Mouse (Mus musculus) gonadal fat pad, adult 2 months (tissue): ENCODE results near the gene Hpse2. TPM values are rescaled to one million over a fixed set of nuclear protein-coding genes. Genes with fewer than 3 reads are reported as not detected.
"Not testable (repeated sequence)": the region's sequence is repeated elsewhere in the genome, so short reads cannot be mapped to it uniquely, and the experiment has no call there.

Experiments used
- DNase-seq: peaks from one replicate; pipeline ENCODE4 v3.0.0-alpha.2; 2012; ENCODE audit warnings: low read depth
- polyA plus RNA-seq: library from polyadenylated mRNA; depleted of rRNA; stranded (reverse); fragments of >200 nt; gene quantifications from 2 replicates; pipeline ENCODE4 v1.2.3, GENCODE M21; 2012; rRNA removed

The Hpse2 gene
- polyA plus RNA-seq, result 0.24 and 0.27 TPM in 2 replicates

DNA sequence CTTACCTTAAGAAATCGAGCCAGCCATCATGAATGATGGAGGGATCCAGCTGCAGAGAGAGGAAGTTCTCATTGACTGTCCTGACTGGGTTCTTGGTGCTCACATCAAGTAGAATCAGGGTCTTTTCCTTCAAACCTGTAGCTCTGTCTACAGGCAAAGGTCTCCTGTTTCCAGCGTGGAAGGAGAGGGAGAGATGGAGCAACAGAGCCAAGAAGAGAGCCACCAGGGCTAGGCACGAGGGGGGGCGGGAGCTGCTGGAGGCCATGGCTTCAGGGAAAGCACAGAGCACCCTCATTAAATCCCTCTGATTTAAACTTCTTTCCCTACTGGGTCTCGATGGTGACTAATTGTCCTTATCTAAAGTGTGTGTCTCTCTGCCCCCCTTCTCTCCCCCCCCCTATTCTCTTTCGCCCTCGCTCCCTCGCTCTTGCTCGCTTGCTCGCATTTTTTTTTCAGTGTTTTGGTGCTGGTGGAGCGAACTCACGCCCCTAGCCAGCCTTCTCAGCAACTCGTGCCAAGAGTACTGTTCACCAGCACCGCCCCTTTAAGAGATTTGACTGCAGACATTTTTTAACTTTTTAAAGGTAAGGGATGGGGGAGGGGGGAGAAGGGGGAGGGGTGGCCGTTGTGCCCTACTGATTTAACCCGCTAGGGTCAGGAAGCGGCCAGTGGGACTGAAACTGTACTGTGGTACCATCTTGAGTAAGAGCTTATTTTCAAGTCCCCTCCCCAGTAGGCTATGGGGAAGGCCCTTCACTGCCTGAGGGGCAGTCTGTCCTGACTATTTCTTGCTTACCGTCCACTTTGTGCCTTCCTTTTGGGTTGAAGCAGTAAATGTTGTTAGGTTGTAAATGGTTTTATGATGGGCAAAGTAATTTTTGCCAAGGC, at the start of gene Hpse2:
Gene Hpse2, minus strand, starts transcription at position 339 of the 888 bp plus-strand sequence.
- DNase-seq, result no peak

DNA sequence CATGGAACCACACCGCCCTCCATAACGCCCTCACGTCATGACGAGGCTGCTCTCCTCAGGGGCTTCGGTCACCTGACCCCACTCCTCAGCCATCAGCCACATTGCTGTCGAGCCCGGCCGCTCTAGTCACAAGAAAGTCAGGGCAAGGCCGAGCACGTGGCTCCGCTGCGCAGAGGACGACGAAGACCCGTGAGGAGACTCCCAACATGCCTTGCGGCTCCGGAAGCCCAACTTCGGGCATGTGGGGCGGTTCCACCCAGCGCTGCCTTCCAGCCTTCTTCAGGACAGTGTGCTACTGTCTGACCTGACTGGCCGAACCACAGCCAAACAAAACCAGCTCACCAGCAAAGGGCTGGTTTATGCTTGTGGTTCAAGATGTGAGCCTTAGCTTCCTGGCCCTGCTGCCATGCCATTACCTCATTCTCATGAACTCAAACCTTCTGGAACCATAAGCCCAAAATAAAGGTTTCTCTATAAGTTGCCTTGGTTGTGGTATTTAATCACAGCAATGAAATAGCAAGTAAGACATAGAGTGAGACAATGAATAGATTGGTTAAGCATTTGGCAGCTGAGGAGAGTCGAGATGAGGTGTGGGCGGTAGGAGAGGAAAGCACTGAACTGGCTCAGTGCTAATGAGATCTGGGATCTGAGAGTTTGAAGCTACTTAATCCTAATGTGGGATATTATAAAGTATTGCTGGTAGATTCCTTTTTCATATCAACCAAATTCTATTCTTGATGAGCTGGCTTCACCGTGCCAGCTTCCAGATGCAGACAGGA, 39.5 kb upstream of the Hpse2 start:
- DNase-seq, result no peak

- no peak for DNase-seq
Observed at GRCm38 (mm10) chr19:43424082-43424481, 35.9 kb upstream of the Hpse2 start.

- no peak for DNase-seq
Observed at GRCm38 (mm10) chr19:43420506-43420905, 32.4 kb upstream of the Hpse2 start.

- DNase-seq, result no peak
Observed at GRCm38 (mm10) chr19:43415565-43415964, 27.4 kb upstream of the Hpse2 start.

DNA sequence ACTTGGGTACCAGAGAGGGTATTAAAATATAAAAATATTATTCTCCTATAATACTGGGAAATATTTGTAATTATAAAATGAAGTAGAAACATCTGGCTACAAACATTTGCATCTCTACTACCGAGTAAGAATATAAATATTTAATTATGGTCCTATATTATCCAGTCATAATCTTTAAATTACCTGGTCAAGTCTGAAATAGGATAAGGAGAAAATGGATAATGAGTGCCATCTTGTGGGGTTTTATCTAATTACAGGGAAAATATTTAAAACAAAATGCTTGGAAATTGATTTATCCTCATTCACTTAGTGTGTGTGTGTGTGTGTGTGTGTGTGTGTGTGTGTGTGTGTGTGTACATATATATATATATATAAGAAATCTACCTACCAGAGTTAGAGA, 19.0 kb upstream of the Hpse2 start:
- DNase-seq, result no peak

DNA sequence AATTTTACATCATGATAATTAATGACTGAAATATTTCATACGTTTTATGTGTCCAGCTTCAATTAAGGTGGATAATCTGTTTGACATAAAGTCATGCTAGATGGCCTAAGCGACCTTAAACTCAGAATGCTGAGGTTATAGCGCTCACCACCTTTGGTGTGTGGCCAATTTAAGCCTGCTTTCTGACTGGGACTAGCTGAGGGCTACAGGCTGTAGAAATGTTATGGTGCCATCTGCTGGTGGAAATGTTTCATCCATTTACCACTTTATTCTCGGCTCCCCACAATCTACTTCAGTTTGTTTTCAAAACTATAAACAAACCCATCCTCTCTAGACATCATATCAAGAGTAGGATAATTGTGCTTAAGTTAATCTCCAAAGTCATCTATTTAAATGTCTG, 8.2 kb upstream of the Hpse2 start:
- no peak for DNase-seq

DNA sequence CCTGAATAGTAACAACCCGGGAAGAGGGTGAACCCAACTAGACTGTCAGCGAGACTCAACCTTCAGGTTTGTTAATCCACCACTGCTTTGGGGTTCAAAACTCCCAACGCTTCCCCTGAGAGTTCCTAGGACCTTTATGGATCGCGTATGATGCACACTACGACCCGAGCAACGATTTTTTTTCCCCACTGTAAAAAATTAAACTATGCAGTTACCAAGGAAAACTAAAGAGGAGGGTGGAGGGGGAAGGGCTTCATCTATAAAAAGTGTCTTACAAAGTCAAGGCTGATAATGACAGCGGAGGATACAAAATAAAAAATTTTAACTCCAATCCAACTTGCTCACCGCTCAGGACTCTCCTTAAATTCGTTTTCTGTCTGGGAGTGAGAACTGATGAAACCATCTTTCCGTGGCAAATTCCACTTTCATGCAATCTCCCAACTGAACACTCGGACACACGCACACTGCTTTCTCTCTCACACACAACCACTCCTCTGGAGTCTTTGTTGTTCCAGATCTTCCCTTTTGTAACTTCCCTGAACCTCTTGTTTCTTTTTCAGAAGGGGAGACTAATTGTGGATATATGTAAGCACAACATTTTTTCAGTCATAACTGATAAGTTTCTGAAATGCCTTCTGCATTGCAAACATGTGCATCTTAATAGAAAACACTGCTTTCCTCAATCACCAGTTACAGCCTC, 934 bp downstream of the Hpse2 start:
- DNase-seq, result no peak

DNA sequence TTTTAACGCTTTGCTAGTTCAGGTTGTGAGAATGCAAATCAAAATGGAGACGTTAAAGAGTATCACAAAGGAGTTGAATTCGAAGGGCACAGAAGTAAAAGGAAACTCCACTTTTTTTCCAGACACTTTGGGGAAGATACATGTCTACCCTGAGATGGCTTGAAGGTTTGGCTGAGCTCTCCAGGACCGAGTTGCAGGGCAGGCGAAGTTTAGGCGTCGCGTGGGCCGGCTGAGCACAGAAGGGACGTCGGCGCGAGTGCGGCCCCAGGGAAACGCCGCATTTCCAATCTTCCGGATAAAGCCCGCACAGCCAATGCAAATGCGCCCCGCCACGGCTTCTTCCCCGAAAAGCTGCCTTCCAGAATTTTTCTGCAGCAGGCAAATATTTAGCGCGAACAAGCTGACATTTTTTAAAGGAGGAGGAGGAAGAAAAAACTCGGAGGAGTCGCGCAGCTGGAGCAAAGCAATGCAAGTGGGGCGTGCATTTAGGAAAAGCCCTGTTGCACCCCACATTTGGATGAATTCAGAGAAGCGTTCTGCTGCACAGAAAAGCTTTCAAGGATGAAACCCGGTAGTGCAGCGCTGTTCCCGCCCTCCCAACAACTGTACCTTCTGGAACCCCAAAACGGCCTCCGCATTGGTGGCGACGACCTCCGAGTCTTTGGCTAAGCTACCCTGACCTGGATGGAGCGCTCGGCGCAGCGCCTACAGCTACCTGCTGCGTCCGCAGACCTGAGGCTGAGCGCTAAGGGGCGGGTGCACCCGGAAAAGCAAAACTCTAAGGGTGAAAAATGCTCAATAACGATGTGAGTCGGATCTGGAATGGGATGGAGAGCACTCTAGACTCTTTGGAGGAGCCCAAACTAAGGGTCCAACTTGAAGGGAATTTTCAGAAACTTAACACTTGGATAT, 1.9 kb downstream of the Hpse2 start:
- no peak for DNase-seq

DNA sequence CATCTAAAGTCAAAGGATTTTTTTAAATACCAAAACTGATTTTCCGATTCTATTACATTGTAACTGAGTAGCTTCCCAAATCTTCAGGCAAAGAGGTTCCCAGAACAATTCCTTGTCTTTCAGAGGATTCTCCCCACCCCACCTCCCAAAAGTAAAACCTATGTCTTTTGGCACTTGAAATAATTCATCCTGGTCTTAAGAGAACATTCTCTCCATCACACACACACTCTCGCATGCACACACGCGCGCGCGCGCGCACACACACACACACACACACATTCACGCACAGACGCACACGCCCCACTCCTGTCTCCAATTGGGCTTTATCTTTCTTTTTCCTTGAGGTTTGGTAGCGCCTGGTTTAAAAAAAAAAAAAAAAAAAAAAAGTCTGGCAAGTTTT, 2.7 kb downstream of the Hpse2 start:
- DNase-seq, result no peak

GRCm38 (mm10) chr19:43384978-43385431, 3.1 kb downstream of the Hpse2 start:
- DNase-seq, result no peak

DNA sequence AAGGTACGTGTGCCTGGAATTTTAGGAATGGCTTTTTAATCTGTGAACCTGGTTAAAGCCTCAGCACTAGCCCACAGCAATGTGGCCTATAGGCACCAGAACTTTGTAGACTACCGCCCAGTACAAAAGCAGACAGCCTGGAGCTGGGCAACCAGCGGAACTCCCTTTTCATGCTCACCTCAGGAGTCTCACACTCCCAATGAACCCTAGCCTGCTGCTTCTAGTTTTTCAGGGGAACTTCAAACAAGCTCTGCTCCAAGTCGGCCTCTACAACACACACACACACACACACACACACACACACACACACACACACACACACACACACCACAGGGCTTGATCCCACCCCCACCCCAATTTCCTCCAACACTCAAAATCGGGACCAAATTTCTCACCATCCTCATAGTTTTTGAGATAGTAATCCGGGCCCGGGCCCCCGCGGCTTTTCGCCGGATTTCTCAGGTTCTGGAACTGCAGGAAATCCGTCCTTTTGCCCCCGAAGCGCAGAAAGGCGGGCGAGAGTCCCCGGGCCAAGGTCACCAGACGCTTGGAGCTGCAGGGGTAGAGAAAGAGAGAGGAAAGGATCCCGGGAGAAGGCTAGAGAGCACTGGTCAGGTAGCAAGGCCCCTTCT, 3.7 kb downstream of the Hpse2 start:
- no peak for DNase-seq

DNA sequence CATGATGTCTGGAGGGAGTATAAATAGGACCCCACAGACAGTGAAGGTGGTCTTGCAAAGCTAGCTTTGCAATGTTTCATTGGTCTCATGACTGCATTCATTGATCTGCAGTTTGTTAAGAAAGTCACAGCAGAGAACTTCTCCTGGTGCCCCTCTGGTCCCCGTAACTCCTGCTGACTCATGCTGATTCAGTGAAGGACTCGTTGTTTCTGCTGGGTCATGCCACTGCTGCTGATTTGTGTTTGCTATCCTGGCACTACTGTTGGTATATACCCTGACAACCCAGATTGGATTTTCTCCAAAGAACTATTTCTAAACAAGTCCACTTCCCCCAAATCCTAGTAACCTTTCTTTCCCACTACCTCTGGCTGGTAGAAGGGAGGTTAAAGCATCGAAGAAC, 29.3 kb downstream of the Hpse2 start:
- no peak for DNase-seq

DNA sequence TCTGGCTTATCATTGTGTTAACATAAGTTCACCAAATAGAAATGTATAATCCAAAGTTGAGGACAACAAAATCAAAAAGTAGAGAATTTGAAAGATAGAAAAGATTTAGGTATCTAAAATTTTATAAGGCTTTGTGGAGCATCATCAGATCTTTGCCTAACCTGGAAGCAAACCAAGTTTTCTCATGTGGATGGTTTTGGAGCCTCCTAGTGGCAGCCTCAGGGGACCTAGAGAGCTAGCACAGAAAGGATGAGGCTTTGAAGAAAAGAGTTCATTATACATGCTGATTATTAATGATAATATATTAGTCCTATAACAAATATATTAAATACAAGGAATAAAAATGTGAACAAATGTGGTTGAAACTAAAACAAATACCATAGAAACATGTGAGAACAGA, 77.0 kb downstream of the Hpse2 start:
- DNase-seq, result no peak

- no peak for DNase-seq
Observed at GRCm38 (mm10) chr19:43306756-43307155, 81.4 kb downstream of the Hpse2 start.

GRCm38 (mm10) chr19:43281336-43281735, 106.8 kb downstream of the Hpse2 start:
- DNase-seq, result not testable (repeated sequence)

DNA sequence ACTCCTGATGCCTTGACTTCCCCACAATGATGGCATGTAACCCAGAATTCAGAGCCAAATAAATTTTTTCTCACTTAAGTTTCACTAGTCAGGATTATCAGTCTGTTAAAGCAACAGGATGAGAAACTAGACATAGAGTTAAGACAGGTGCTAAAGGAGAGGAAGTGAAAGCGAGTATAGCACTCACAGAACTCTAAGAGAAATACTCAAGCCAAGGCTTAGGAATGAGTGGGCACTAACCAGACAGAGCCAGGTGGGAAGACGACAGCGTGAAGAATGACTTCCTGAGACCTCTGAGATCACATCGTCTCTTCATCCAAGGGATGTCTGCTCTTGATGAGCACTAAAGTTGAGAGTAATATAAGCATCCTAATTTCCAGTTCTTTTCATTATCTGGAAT, 144.2 kb downstream of the Hpse2 start:
- DNase-seq, result no peak

GRCm38 (mm10) chr19:43231711-43232110, 156.4 kb downstream of the Hpse2 start:
- no peak for DNase-seq

GRCm38 (mm10) chr19:43193562-43193961, 194.6 kb downstream of the Hpse2 start:
- DNase-seq, result no peak

GRCm38 (mm10) chr19:43175437-43175965, 212.7 kb downstream of the Hpse2 start:
- no peak for DNase-seq
